Mouse (Mus musculus) testis, postnatal 10 days (tissue): ENCODE results near the gene G430095P16Rik.

ENCODE experiments used
- DNase-seq: peaks from one replicate; pipeline ENCODE4 v3.0.0; 2021; ENCODE audit warnings: low spot score

G430095P16Rik gene

GRCm38 (mm10) chr8:84724683-84725082 lies 1.9 kb downstream of the G430095P16Rik start:
- DNase-seq = no peak

- no peak for DNase-seq
Observed at GRCm38 (mm10) chr8:84725246-84725940, 2.6 kb downstream of the G430095P16Rik start.

DNA sequence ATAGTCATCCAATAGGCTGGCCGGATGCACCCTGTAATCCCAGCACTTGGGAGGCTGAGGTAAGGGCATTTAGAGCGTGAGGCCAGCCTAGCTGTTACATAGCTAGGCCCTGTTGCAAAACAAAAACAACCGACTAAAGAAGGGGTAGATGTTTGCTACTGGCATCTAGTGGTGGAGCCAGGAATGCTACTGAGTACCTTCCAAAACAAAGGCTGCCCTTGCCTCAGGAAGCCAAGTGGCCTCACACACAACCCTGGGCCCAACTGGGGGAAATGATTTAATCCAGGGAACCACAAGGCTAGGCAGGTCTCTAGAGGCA lies 3.1 kb downstream of the G430095P16Rik start:
- DNase-seq = no peak

DNA sequence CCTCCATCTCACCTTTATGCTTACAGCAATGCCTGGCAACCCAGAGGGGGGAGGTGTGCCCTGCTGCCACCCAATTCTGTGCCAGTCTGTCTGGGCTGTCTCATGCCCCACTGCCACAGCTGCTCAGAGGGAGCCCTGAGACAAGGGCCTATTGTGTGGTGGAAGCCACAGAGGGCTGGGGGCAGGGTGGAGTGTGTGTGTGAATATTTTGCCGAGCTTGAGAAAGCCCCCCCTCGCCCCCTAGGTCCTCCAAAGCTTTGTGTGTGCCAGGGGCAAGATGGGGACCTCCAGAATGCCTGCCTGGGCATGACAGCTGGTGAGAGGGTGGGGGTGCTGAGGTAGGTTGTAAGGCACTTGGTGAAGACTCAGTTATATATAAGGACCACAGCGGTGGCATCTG lies 5.7 kb downstream of the G430095P16Rik start:
- DNase-seq = no peak

- DNase-seq = no peak
Observed at GRCm38 (mm10) chr8:84729921-84730362, 7.1 kb downstream of the G430095P16Rik start.

DNA sequence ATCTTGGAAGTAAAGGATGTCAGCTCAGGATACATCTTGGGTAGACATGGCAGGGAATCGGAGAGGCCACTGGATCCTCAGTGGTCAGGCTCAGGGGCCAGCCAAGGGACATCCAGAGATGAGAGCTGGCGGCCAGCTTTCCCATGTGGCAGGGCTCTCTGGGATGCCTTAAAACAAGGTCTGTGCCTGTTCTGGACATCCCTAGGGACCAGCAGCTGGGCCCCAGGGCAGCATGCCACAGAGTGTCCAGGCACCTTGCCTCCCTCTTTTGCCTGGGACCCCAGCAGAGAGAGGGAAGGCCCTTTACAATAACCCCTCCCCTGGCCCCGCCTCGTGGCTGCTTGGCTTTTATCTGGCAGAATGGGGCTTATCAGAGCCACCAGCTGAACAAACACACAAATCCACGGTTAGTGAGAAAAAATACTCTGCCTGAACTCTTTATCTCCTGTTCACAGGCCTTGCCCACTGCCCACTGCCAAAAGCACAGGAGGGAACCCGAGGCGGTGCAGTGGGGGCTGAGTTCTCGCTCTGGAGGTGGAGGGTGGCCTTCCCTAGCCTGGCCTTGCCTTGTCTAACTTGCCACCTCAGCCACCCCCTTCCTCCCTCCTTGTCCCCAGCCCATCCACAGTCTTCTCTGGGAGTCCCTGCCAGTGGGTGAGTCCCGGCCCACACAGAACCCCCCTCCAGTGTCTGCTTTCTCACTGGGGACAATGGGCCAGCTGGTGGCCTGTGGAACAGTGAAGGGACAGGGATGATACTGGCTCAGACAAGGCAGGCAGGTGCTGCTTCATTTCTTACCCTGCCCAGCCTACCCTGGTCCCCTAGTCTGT lies 7.9 kb downstream of the G430095P16Rik start:
- DNase-seq = peak; percentile 72

- DNase-seq = no peak
Observed at GRCm38 (mm10) chr8:84731371-84732177, 8.8 kb downstream of the G430095P16Rik start.

DNA sequence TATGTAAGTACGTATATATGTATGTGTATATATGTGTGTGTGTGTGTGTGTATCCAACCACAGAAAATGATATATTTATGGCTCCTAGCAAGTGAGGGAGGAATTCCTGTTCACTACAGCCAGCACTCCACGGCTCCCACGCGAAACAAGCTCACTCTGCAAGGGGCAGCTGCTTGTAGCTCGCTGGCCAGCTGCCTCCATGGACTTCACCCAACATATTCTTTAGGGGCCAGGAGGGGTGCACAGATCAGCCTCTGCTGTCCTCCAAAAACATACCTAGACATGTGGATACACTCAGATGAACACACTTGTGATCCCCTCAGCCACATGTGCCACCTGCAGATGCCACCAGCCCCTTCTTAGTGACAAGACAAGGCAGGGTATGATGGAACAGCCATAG lies 9.7 kb downstream of the G430095P16Rik start:
- no peak for DNase-seq

GRCm38 (mm10) chr8:84732996-84733395 lies 10.2 kb downstream of the G430095P16Rik start:
- DNase-seq = no peak

DNA sequence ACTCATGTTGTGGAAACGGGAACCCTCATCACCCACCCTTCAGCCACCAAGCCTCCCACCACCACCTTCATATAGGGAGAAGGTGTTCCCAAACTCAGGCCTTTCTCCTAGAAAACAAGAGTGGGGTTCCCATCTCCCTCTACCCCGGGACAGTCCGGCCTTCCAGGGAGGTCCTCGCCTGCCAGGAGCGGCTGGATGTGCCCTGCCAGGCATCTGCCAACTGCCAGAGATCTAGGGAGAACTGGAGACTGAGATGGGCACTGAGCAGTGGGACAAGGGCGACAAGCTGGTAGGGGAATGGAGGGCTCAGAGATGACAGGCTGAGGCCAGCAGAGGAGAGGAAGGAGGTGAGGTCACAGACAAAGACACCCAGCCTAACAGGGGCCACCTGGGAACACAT lies 11.2 kb downstream of the G430095P16Rik start:
- DNase-seq = no peak

- no peak for DNase-seq
Observed at GRCm38 (mm10) chr8:84734680-84735079, 11.9 kb downstream of the G430095P16Rik start.

- DNase-seq = no peak
Observed at GRCm38 (mm10) chr8:84735597-84735996, 12.8 kb downstream of the G430095P16Rik start.

DNA sequence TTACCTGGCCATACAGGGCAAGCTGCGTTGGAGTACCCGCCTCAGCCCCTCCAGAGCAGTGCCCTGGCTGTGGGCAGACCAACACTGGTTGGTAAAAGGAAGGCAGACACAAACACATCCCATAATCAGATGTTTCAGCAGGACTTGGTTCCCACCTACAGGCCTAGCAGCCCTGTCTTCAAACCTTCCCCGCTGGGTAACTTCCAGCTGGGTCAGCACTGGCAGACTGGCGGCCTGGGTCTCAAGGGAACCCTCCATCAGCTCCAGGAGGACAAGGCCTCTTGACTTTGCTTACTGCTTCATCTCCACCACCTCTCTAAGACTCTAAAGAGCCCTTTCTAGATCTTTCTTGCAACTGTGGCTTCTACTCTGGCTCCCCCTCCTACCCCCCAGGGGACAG lies 13.7 kb downstream of the G430095P16Rik start:
- DNase-seq = no peak

GRCm38 (mm10) chr8:84737608-84738007 lies 14.8 kb downstream of the G430095P16Rik start:
- DNase-seq = peak; percentile 91

GRCm38 (mm10) chr8:84738266-84738665 lies 15.5 kb downstream of the G430095P16Rik start:
- peak; percentile 68 for DNase-seq

- no peak for DNase-seq
Observed at GRCm38 (mm10) chr8:84738715-84739400, 16.1 kb downstream of the G430095P16Rik start.

- no peak for DNase-seq
Observed at GRCm38 (mm10) chr8:84739401-84739742, 16.6 kb downstream of the G430095P16Rik start.

GRCm38 (mm10) chr8:84740895-84741843 lies 18.4 kb downstream of the G430095P16Rik start:
- DNase-seq = no peak

DNA sequence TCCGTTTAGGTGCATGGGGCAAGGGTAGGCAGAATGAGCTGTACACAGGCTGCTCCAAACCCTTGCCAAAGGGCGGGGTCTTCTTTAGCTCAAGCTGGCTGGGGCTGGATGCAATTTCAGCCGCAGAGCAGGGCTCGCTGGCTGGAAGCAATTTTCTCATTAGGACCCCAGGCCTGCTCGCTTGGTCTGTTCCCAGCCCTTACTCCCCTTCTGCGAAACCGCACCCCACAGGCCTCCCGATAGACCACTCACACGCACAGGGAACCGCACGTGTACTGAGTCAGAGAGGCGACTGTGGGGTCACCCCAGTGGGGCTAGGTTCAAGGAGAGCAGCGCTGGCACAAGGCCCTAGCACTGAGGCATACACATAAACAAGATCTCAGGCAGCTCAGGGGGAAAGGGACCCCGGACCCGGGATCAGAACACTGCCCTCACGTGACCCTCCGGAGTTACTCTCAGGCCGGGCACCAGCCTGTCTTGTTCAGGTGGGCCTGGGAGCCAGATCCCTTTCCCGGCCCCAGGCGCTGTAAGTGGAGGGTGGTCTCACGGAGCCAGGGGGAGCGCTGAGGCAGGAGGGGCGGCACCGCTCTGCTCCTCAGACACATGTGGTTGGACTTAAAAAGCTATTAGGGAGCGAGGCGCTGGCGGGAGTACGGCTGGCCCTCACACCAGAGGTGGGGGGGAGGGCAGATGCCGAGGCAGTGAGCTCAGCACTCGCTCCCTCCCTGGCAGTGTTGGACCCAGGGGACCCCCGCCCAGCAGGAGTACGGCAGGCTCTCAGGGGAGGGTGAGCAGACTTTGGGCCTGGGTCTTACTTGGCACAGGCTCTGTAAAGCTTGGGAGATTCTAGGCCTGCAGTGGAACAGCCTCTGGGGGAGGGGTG lies 19.6 kb downstream of the G430095P16Rik start:
- peak; percentile 81 for DNase-seq

- no peak for DNase-seq
Observed at GRCm38 (mm10) chr8:84743054-84743415, 20.2 kb downstream of the G430095P16Rik start.
